ENCODE assay signal across 9 mouse cellular contexts in genomic region chr3:87756488-87756887, GRCm38 (mm10). TPM values are rescaled to one million over a fixed set of nuclear protein-coding genes. Genes with fewer than 3 reads are reported as not detected.
DNase-seq lines count a peak whose midpoint lies in the region; ATAC-seq and TF ChIP-seq lines count a peak whose summit lies in the region.
"Had no signal": no experiment of that assay in that cellular context is flagged by ENCODE, and none has a peak within 500 bp of the region (broad histone marks: within the 10 kb centered on the region; RNA-seq: fewer than 3 reads in every experiment).

No protein-coding gene starts in this region.

- H3K27ac ChIP-seq in heart, embryonic 13.5 days (replicated peaks) = no peak overlapping the region
- H3K27ac ChIP-seq in testis, adult 2 months (ENCODE audit: control insufficient read depth, insufficient read depth, low read depth, low read length) = no peak overlapping the region
- H3K27ac ChIP-seq in intestine, embryonic 16.5 days (ENCODE audit: low read length) = no peak overlapping the region
- H3K27ac ChIP-seq in stomach, embryonic 15.5 days = no peak overlapping the region

- peaks cover 40% of the 10 kb centered on the region for H3K27me3 ChIP-seq in heart, embryonic 13.5 days (replicated peaks)
- no peaks in the 10 kb centered on the region for H3K27me3 ChIP-seq in testis, adult 2 months (ENCODE audit: control insufficient read depth, insufficient read depth, low read length)
- 0 out of 2 replicates have a peak, but pooled peaks cover 4% of the 10 kb centered on the region for H3K27me3 ChIP-seq in intestine, embryonic 16.5 days (replicated peaks; ENCODE audit: control insufficient read depth, insufficient read depth, low read length)
- H3K27me3 ChIP-seq in stomach, embryonic 15.5 days (replicated peaks) = no peaks in the 10 kb centered on the region

- H3K4me3 ChIP-seq in heart, embryonic 13.5 days = peak overlapping the region; percentile 25; the same call in 1 of the 2 replicates
- H3K4me3 ChIP-seq in testis, adult 2 months (ENCODE audit: control insufficient read depth, low read depth, low read length) = peak overlapping the region; percentile 34
- no peak overlapping the region for H3K4me3 ChIP-seq in intestine, embryonic 16.5 days (ENCODE audit: low read length)
- H3K4me3 ChIP-seq in stomach, embryonic 15.5 days (replicated peaks) = no peak overlapping the region

- H3K4me2 ChIP-seq in heart, embryonic 13.5 days = peak overlapping the region; percentile 55
- 0 out of 2 replicates have a peak overlapping the region, but pooled peaks have one; percentile 39 for H3K4me2 ChIP-seq in intestine, embryonic 16.5 days (ENCODE audit: low read depth, low read length)
- H3K4me2 ChIP-seq in stomach, embryonic 15.5 days = peak overlapping the region; percentile 38

- peaks cover 60% of the 10 kb centered on the region for H3K36me3 ChIP-seq in heart, embryonic 13.5 days
- H3K36me3 ChIP-seq in testis, adult 2 months (ENCODE audit: control insufficient read depth, insufficient read depth, low read length) = no peaks in the 10 kb centered on the region
- H3K36me3 ChIP-seq in intestine, embryonic 16.5 days (ENCODE audit: control insufficient read depth, insufficient read depth, low read length) = peaks cover 10% of the 10 kb centered on the region; the same call in 1 of the 2 replicates
- H3K36me3 ChIP-seq in stomach, embryonic 15.5 days = peaks cover 7% of the 10 kb centered on the region; the same call in 1 of the 2 replicates

- DNase-seq in heart, adult 9 months (ENCODE audit: low spot score in 2 of 2) = no peak
- DNase-seq in testis, postnatal 10 days (ENCODE audit: low spot score) = no peak
- no peak for DNase-seq in adrenal gland, postnatal 10 days
- DNase-seq in right cerebral cortex, postnatal 25 days = no peak

- peaks cover 9% of the 10 kb centered on the region for H3K4me1 ChIP-seq in heart, embryonic 13.5 days
- peaks cover 21% of the 10 kb centered on the region for H3K4me1 ChIP-seq in testis, adult 2 months (ENCODE audit: control insufficient read depth, insufficient read depth, low read length)
- peaks cover 17% of the 10 kb centered on the region for H3K4me1 ChIP-seq in intestine, embryonic 16.5 days (ENCODE audit: control insufficient read depth, insufficient read depth, low read length)
- peaks cover 14% of the 10 kb centered on the region for H3K4me1 ChIP-seq in stomach, embryonic 15.5 days

- TF ChIP-seq POLR2A in testis, adult 2 months (IDR thresholded peaks at IDR 0.05; ENCODE audit: control insufficient read depth, low read depth, low read length) = no peak

- TF ChIP-seq CTCF in testis, adult 2 months (IDR thresholded peaks at IDR 0.05; ENCODE audit: control insufficient read depth, insufficient read depth, insufficient replicate concordance, low read depth, low read length) = peak; percentile 4; the same call in 1 of the 2 replicates

- no peaks in the 10 kb centered on the region for H3K9me3 ChIP-seq in heart, embryonic 13.5 days
- H3K9me3 ChIP-seq in intestine, embryonic 16.5 days (ENCODE audit: control insufficient read depth, low read length) = no peaks in the 10 kb centered on the region
- H3K9me3 ChIP-seq in stomach, embryonic 15.5 days = no peaks in the 10 kb centered on the region

- H3K9ac ChIP-seq in heart, embryonic 13.5 days = peak overlapping the region; percentile 51; the same call in 1 of the 2 replicates
- H3K9ac ChIP-seq in intestine, embryonic 16.5 days (ENCODE audit: low read depth, low read length) = 0 out of 2 replicates have a peak overlapping the region, but pooled peaks have one; percentile 48
- H3K9ac ChIP-seq in stomach, embryonic 15.5 days = no peak overlapping the region

- WGBS in heart, embryonic 13.5 days = 50% methylated on average over 20 of the region's 20 CpGs
- WGBS in intestine, embryonic 16.5 days = 59% methylated on average over 20 of the region's 20 CpGs
- 56% methylated on average over 20 of the region's 20 CpGs for WGBS in stomach, embryonic 15.5 days

- ATAC-seq in heart, embryonic 13.5 days (ENCODE audit: extremely low read depth, insufficient number of reproducible peaks, low FRiP score, low TSS enrichment) = no peak
- 0 out of 2 replicates have a peak, but pooled peaks have one; percentile 1 for ATAC-seq in intestine, embryonic 16.5 days
- no peak for ATAC-seq in stomach, embryonic 15.5 days (ENCODE audit: insufficient read depth, low FRiP score, low read depth)

RNA-seq across cellular contexts. Expression of gene Lrrc71, which starts 8.1 kb away (rescaled TPM):
- polyA plus RNA-seq in heart, embryonic 13.5 days (2015; fragmentation: Nextera tagmentation; extraction: Ambion mirVana) = 0.25 TPM in 1 of 2 replicates, not detected in the other
- polyA plus RNA-seq in testis, adult 2 months (2012; rRNA removed) = 135 and 136 TPM in 2 replicates
- polyA plus RNA-seq in intestine, embryonic 16.5 days (2015; fragmentation: Nextera tagmentation; extraction: Ambion mirVana) = 0.39 and 0.58 TPM in 2 replicates
- polyA plus RNA-seq in stomach, embryonic 15.5 days (2015; fragmentation: Nextera tagmentation; extraction: Ambion mirVana) = 0.37 and 0.53 TPM in 2 replicates
- total RNA-seq in adrenal gland, postnatal 10 days (2021) = under 1 TPM; 0.24 to 0.58 TPM

RNA-seq across cellular contexts. Expression of gene Ntrk1, which starts 38.5 kb away (rescaled TPM):
- polyA plus RNA-seq in heart, embryonic 13.5 days (2015; fragmentation: Nextera tagmentation; extraction: Ambion mirVana) = 0.66 and 1.5 TPM in 2 replicates
- 0.64 and 0.94 TPM in 2 replicates for polyA plus RNA-seq in testis, adult 2 months (2012; rRNA removed)
- 1.4 and 1.6 TPM in 2 replicates for polyA plus RNA-seq in intestine, embryonic 16.5 days (2015; fragmentation: Nextera tagmentation; extraction: Ambion mirVana)
- 1.9 and 2.2 TPM in 2 replicates for polyA plus RNA-seq in stomach, embryonic 15.5 days (2015; fragmentation: Nextera tagmentation; extraction: Ambion mirVana)
- total RNA-seq in adrenal gland, postnatal 10 days (2021) = 10 to 100 TPM; 11.6 to 23.6 TPM
- total RNA-seq: hematopoietic stem cell, adult 5-6 weeks had no signal

RNA-seq across cellular contexts. Expression of gene Insrr, which starts 40.3 kb away (rescaled TPM):
- polyA plus RNA-seq in heart, embryonic 13.5 days (2015; fragmentation: Nextera tagmentation; extraction: Ambion mirVana) = 0.06 and 0.08 TPM in 2 replicates
- 0.06 and 0.17 TPM in 2 replicates for polyA plus RNA-seq in testis, adult 2 months (2012; rRNA removed)
- polyA plus RNA-seq in intestine, embryonic 16.5 days (2015; fragmentation: Nextera tagmentation; extraction: Ambion mirVana) = 0.27 and 0.39 TPM in 2 replicates
- 0.59 and 0.89 TPM in 2 replicates for polyA plus RNA-seq in stomach, embryonic 15.5 days (2015; fragmentation: Nextera tagmentation; extraction: Ambion mirVana)
- 1 to 10 TPM in 1 of 2 experiments, under 1 TPM in 1; 0.99 to 2.7 TPM for total RNA-seq in adrenal gland, postnatal 10 days (2021)

Comparison
In these comparisons a context has a peak if more than half of its experiments do, and no peak if none do; other contexts are left out.
1. H3K4me3 ChIP-seq: peak in heart, embryonic 13.5 days (single experiment) and testis, adult 2 months (single experiment); none in intestine, embryonic 16.5 days (single experiment) and stomach, embryonic 15.5 days (single experiment).
2. RNA of gene Lrrc71, which starts 8.1 kb away (polyA plus RNA-seq): 135 to 136 TPM in testis, adult 2 months; 0.37 to 0.53 TPM in stomach, embryonic 15.5 days, 0.39 to 0.58 TPM in intestine, embryonic 16.5 days and 0.25 TPM in heart, embryonic 13.5 days; every median in the first group is over 10 times any median in the second.
3. Peak in every context shown above with its lines, with median percentiles within 50 percentile points of each other: H3K4me2 ChIP-seq.